In the genomic region with DNA sequence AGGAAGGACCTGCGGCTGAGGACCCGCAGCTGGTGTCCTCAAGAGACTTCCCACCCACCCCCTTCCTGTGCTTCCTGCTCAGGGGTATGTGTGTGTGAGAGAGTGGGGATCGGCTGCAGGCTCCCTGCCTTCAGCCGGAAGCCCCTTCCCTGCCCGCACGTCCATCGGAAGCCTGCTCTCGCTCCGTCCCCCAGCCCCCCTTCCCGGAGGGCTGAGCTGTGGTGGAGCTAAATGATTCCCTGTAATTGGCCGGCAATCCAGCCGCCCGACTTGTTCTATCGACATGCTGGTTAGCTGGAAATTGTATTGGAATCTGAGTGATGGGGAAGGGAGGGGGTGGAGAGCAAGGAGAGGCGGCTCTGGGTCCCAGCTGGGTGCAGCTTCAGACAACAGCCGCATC, we compare ENCODE assay signal across 9 mouse cellular contexts. TPM values are rescaled to one million over a fixed set of nuclear protein-coding genes. Genes with fewer than 3 reads are reported as not detected.
DNase-seq lines count a peak whose midpoint lies in the region; ATAC-seq and TF ChIP-seq lines count a peak whose summit lies in the region.
"Had no signal": no experiment of that assay in that cellular context is flagged by ENCODE, and none has a peak within 500 bp of the region (broad histone marks: within the 10 kb centered on the region; RNA-seq: fewer than 3 reads in every experiment).

No protein-coding gene starts in this region.

- peaks cover 24% of the 10 kb centered on the region for H3K4me1 ChIP-seq in forebrain, embryonic 15.5 days
- H3K4me1 ChIP-seq in liver, embryonic 12.5 days, result peaks cover 14% of the 10 kb centered on the region
- no peaks in the 10 kb centered on the region for H3K4me1 ChIP-seq in stomach, postnatal 0 days (replicated peaks; ENCODE audit: control insufficient read depth, insufficient read depth)

- H3K27ac ChIP-seq in forebrain, embryonic 15.5 days (replicated peaks), result no peak overlapping the region
- no peak overlapping the region for H3K27ac ChIP-seq in liver, embryonic 12.5 days
- no peak overlapping the region for H3K27ac ChIP-seq in stomach, postnatal 0 days (replicated peaks)

- TF ChIP-seq CTCF in stomach, postnatal 0 days (IDR thresholded peaks at IDR 0.05; ENCODE audit: low read depth), result no peak

- no peak for TF ChIP-seq EP300 in stomach, postnatal 0 days (optimal IDR thresholded peaks at IDR 0.05)

- H3K27me3 ChIP-seq in forebrain, embryonic 15.5 days, result peaks cover 12% of the 10 kb centered on the region
- peaks cover 64% of the 10 kb centered on the region for H3K27me3 ChIP-seq in liver, embryonic 12.5 days (replicated peaks)
- H3K27me3 ChIP-seq in stomach, postnatal 0 days (ENCODE audit: control insufficient read depth, insufficient read depth, low read length), result no peaks in the 10 kb centered on the region

- DNase-seq in lung, postnatal 10 days, result peak; percentile 40
- no peak for DNase-seq in lung, postnatal 14 days
- DNase-seq in stomach, postnatal 0 days (ENCODE audit: low spot score), result no peak
- DNase-seq in gastrocnemius, postnatal 25 days, result no peak
- no peak for DNase-seq in adrenal gland, postnatal 14 days

- peak overlapping the region; percentile 18 for H3K9ac ChIP-seq in forebrain, embryonic 15.5 days (replicated peaks)
- 0 out of 2 replicates have a peak overlapping the region, but pooled peaks have one; percentile 5 for H3K9ac ChIP-seq in liver, embryonic 12.5 days
- H3K9ac ChIP-seq in stomach, postnatal 0 days (ENCODE audit: low read length), result peak overlapping the region; percentile 18; the same call in 1 of the 2 replicates

- H3K4me3 ChIP-seq in forebrain, embryonic 15.5 days, result peak overlapping the region; percentile 12; the same call in 1 of the 2 replicates
- no peak overlapping the region; the same call in 1 of the 2 replicates for H3K4me3 ChIP-seq in liver, embryonic 12.5 days
- no peak overlapping the region for H3K4me3 ChIP-seq in stomach, postnatal 0 days (ENCODE audit: low read depth, low read length)

- 0 out of 2 replicates have a peak, but pooled peaks have one; percentile 12 for ATAC-seq in forebrain, embryonic 15.5 days (replicated peaks)
- ATAC-seq in liver, embryonic 12.5 days, result peak; percentile 34; the same call in 1 of the 2 replicates
- no peak for ATAC-seq in stomach, postnatal 0 days (ENCODE audit: low FRiP score, low TSS enrichment)
- ATAC-seq: activated CD4-positive, CD25-positive, alpha-beta regulatory T cell, adult 4 months had no signal

- 3% methylated on average over 16 of the region's 16 CpGs for WGBS in forebrain, embryonic 15.5 days
- whole genome bisulfite sequencing in liver, embryonic 12.5 days (ENCODE audit: insufficient replicate concordance), result 3% methylated on average over 16 of the region's 16 CpGs
- WGBS in stomach, postnatal 0 days, result 6% methylated on average over 16 of the region's 16 CpGs

- peaks cover 25% of the 10 kb centered on the region for H3K36me3 ChIP-seq in forebrain, embryonic 15.5 days
- peaks cover 31% of the 10 kb centered on the region for H3K36me3 ChIP-seq in liver, embryonic 12.5 days
- H3K36me3 ChIP-seq in stomach, postnatal 0 days (ENCODE audit: control insufficient read depth, insufficient read depth, low read length), result peaks cover 8% of the 10 kb centered on the region

- peak overlapping the region; percentile 36 for H3K4me2 ChIP-seq in forebrain, embryonic 15.5 days (replicated peaks)
- peak overlapping the region; percentile 28 for H3K4me2 ChIP-seq in liver, embryonic 12.5 days
- peak overlapping the region; percentile 39 for H3K4me2 ChIP-seq in stomach, postnatal 0 days (replicated peaks; ENCODE audit: low read depth)

- no peaks in the 10 kb centered on the region for H3K9me3 ChIP-seq in forebrain, embryonic 15.5 days
- no peaks in the 10 kb centered on the region for H3K9me3 ChIP-seq in liver, embryonic 12.5 days (replicated peaks)
- no peaks in the 10 kb centered on the region for H3K9me3 ChIP-seq in stomach, postnatal 0 days (ENCODE audit: control insufficient read depth, low read length)

RNA-seq across cellular contexts. Expression of a gene that starts 36.3 kb away (rescaled TPM):
- polyA plus RNA-seq in forebrain, embryonic 15.5 days (2015; fragmentation: Nextera tagmentation; extraction: Ambion mirVana), result 41.0 and 43.9 TPM in 2 replicates
- polyA plus RNA-seq in liver, embryonic 12.5 days (2016; fragmentation: Nextera tagmentation; extraction: Ambion mirVana), result 47.9 and 54.8 TPM in 2 replicates
- polyA plus RNA-seq in stomach, postnatal 0 days (2015; fragmentation: Nextera tagmentation; extraction: Ambion mirVana), result 45.9 and 52.3 TPM in 2 replicates
- total RNA-seq in gastrocnemius, postnatal 25 days (2021), result 10 to 100 TPM; 35.6 to 36.7 TPM
- 88.8 and 93.1 TPM in 2 replicates for total RNA-seq in adrenal gland, postnatal 14 days (2021)

RNA-seq across cellular contexts. Expression of a gene that starts 36.5 kb away (rescaled TPM):
- 152 and 168 TPM in 2 replicates for polyA plus RNA-seq in forebrain, embryonic 15.5 days (2015; fragmentation: Nextera tagmentation; extraction: Ambion mirVana)
- polyA plus RNA-seq in liver, embryonic 12.5 days (2016; fragmentation: Nextera tagmentation; extraction: Ambion mirVana), result 41.0 and 41.7 TPM in 2 replicates
- polyA plus RNA-seq in stomach, postnatal 0 days (2015; fragmentation: Nextera tagmentation; extraction: Ambion mirVana), result 36.8 and 42.3 TPM in 2 replicates
- 10 to 100 TPM; 22.0 to 28.2 TPM for total RNA-seq in gastrocnemius, postnatal 25 days (2021)
- total RNA-seq in adrenal gland, postnatal 14 days (2021), result 65.0 and 66.3 TPM in 2 replicates

RNA-seq across cellular contexts. Expression of a gene that starts 45.2 kb away (rescaled TPM):
- 1.8 and 1.9 TPM in 2 replicates for polyA plus RNA-seq in forebrain, embryonic 15.5 days (2015; fragmentation: Nextera tagmentation; extraction: Ambion mirVana)
- 0.72 and 0.75 TPM in 2 replicates for polyA plus RNA-seq in liver, embryonic 12.5 days (2016; fragmentation: Nextera tagmentation; extraction: Ambion mirVana)
- 1.4 and 1.9 TPM in 2 replicates for polyA plus RNA-seq in stomach, postnatal 0 days (2015; fragmentation: Nextera tagmentation; extraction: Ambion mirVana)
- under 1 TPM in 1 of 2 experiments, not detected in 1; 0.18 TPM for total RNA-seq in gastrocnemius, postnatal 25 days (2021)
- 35.3 TPM in 2 replicates for total RNA-seq in adrenal gland, postnatal 14 days (2021)
- total RNA-seq: liver, adult 2 months had no signal
- polyA plus RNA-seq: activated CD4-positive, CD25-positive, alpha-beta regulatory T cell, adult 4 months; liver, adult 2 months had no signal
